Mouse (Mus musculus): ENCODE data around the gene Vmn2r84.
"Not testable (repeated sequence)": the region's sequence is repeated elsewhere in the genome, so short reads cannot be mapped to it uniquely, and the experiment has no call there.

Vmn2r84 gene

DNA sequence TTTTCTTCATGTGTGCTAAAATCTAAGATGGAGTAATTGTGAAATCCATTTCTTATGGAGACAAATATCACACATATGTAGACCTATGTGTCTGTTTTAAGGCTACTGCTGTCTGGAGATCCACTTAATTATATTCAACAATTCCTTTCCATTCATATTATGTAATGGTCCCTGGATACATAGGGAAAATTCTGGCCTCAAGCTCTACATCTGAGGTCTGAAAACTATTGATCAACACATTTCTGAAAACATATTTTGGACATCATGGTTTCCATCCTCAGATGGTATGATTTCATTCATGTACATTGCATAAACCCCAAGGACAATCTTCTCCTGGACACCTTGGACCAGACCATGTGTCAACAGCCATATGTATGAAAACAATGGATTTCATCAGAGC lies at the start of gene Vmn2r84:
Gene Vmn2r84 (minus strand): TSS at position 101 of the 400 bp plus-strand sequence.
- no peak for DNase-seq

DNA sequence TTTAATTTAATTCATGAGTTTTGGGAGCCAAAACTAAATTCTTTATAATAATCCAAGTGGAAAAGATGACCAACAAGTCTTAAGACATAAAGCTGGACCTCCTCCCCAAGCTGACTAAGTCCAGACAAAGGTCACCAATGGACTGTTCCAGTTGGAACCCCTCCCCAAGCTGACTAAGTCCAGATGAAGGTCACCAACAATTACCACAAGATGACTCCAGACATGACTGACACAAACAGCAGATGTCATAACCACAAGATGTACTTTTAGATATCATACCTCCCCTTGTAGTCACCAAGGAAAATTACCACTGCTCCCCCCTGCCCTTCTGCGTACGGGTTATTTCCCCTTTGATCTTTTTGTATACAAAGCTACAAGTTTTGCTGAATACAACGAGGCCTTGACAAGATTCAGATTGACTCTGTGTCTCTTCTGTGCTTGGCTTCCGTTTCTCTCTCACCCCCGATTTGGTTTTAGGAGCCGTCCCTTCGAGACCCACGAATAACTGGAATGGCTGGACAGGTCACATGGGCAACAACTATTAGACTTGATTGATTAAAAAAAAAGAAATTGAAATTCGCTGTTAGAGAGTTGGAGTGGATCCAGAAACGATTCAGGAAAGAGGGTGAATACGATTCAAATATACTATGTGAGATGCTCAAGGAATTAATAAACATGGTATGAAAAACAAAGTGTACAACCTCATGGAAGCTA lies 40.2 kb upstream of the Vmn2r84 start:
- DNase-seq = not testable (repeated sequence)

DNA sequence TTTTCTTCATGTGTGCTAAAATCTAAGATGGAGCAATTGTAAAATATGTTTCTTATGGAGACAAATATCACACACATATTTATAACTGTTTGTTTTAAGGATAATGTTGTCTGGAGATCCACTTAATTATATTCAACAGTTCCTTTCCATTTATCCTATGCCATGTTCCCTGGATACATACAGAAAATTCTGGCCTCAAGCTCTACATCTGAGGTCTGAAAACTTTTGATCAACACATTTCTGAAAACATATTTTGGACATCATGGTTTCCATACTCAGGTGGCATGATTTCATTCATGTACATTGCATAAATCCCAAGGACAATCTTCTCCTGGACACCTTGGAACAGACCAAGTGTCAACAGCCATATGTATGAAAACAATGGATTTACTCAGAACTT lies 35.5 kb upstream of the Vmn2r84 start, which contains the start of gene Vmn2r85:
Gene Vmn2r85 (minus strand): TSS at position 101 of the 400 bp plus-strand sequence.
- not testable (repeated sequence) for DNase-seq

DNA sequence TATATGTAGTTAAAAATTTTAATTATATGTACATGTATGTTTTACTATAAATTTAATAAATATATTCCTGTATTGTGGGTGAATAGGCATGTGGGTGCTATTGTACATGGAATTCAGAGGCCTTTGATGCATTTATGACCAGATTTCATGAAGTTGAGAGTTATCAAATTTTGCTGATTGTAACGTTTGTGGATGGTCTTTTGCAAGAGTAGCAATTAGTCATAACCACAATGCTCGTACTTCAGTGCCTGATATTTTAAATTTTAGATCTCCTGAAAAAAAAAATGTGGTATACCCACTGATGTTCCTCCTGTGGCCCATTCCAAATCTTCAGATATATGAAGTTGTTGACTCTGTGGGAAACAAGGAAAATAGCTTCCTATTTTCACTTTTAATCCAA lies 28.2 kb upstream of the Vmn2r84 start:
- not testable (repeated sequence) for DNase-seq

DNA sequence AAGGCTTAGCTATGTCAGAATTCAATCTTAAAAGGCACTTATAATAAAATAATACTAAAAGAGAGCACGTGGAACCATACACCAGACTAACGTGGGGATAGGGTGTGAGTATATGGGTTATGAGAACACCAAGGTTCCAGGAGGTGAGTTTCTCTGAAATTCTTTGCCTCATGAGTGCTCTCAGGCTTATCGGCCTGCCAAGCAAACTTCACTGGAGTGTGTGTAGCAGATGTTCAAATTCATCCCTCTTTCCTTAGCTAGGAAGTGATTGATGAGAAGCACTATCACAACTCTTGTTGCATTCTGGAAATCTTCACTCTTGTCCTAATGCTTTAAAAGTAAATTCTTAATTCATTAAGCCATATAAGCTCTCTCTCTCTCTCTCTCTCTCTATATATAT lies 26.3 kb upstream of the Vmn2r84 start:
- no peak for DNase-seq

DNA sequence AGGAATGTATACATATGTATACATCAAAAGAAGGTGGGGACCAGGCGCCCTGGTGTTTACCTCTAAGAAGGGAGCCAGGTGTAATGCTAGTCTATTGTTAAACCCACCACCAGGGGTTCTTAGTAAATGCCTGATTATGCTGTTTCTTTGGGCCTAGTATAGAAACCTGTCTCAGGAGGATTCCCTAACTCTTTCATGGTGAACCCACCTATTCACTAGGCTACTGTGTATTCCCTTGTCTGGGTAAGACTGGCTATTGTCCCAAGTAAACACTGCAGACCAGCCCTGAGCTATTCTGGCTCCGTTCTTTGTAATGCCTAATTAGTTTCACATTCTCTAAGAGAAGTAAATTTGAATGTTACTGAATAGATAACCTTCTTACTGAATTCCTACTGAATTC lies 25.8 kb upstream of the Vmn2r84 start:
- DNase-seq = not testable (repeated sequence)

DNA sequence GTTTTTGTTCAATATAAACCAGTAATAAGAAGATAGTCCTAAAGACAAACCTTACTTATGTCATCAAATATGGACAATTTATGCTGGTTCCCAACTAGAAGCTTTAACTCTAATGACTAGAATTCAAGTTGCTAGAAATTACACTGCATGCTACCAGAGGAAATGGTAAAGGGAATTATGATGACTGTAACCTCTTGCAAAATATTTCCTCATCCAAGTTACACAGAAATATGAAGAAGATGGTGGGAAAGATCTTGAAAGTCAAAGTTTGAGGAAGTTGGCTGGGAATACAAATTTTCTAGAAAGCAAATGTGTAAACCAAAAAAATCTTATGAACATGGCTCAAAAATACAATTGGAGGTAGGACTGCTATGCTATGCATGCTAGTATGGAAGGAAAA lies 22.2 kb upstream of the Vmn2r84 start:
- DNase-seq = not testable (repeated sequence)

DNA sequence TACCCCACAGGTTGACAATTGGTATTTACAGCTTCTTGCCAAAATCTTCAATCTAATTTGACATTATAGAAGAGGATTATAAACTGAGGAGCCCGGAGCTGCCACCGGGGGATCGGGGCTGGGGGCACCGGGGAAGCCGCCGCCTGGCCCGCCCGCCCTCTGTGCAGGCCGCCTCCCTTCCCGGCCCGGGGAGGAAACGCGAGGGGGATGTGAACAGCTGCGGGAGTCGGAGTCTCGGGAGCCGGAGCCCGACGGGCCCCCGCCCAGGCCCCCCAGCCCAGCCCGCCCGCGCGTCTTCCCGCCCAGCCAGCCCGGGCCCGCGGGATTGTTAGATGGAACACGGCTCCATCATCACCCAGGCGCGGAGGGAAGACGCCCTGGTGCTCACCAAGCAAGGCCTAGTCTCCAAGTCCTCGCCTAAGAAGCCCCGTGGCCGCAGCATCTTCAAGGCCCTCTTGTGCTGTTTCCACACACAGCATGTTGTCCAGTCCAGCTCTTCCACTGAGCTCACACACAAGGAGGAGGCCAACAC lies 18.1 kb upstream of the Vmn2r84 start:
- not testable (repeated sequence) for DNase-seq

DNA sequence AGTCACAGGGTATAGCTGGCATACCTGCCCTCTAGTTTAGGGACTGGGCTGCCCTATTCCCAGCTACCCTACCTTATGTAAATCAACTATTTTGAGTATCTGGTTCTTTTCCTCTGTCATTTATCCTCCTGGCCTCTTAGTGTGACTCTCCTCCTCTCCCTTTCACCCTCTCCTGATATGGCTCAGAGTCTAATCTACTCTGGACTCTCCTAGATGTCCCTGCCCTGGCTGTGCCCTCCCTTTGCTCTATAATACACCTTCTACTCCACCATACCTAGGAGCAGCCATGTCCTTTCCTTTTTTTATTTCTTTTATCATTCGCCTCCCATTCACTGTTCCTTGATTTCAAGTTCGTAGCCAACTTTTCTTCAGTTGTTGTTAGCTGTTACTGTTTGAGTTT lies 19.0 kb downstream of the Vmn2r84 start:
- no peak for DNase-seq

DNA sequence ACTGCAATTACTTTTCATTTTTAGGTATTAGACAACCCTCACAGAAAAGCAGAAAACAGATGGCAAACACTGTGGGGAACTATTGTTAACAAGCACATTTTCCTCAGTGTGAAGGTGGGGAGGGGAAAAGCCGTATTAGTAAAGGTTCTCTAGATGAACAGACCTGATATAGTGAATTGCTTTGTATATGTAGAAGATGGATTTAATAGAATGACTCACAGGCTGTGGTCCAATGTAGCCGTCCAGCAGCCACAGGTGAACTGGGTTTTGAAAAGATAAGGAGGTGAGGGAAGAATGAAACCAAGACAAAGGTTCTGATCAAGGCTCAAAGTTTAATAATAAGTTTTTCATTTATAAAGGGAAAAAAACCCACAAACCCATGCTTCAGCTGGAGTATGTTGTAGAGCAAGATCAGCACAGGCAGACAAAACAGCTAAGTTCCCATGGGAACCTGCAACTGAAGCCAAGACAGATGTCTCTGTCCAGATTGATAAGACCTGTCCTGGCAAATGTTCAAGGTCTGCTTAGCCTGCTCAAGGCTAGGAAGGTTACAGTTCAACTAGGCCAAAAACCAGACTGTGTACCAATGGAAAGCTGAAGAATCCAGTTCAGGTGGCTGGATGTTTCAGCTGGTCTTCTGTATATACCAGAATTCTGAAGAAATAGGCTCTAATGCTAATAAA lies 21.5 kb downstream of the Vmn2r84 start:
- no peak for DNase-seq

DNA sequence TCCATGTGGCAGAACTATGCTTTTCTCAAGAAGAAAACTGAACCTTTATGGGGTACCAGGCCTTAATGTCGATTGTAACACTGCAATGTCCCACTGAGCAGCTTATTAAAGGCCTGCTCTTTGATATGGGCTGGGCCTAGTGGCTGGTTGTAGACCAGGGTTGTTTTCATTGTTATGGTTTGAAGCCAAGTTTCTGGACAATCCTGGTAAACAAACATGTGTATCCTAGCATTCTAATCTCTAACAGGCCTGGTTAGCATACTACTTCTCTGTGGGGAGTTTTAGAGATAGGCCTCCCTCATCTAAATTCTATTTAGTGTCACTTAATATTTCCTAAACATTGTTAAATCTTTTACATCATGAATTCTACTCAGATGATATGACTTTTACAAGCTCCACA lies 22.5 kb downstream of the Vmn2r84 start:
- no peak for DNase-seq

DNA sequence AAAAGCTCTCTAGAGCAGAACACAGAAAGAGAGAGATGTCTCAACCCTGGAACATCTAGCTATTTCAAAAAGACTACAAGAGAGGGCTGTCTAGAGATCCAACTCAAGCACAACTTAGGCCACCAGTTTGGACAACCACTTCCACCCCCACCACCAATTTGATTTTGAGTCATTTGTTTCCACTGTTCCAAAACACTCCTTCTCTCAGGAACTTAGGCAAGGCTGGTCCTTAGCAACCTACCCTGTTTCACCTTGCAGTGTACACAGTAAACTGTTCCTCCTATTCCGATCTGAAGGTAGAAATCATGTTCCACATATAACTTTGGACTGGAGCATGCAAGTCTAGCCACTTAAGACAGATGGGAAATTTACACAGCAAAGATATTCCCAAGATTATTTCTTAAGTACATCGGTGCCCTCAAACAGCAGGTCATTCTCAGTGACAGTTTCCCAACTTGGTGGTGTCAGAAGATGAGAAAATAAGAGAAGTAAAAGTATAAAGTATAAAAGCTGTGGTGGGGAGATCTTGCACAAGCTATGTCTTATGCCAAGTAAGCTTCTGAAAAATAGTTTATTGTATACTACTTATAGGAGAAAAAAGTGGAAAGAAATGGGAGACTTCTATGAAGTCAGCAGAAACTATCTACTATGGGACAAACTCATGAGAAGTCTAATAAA lies 24.0 kb downstream of the Vmn2r84 start:
- no peak for DNase-seq

DNA sequence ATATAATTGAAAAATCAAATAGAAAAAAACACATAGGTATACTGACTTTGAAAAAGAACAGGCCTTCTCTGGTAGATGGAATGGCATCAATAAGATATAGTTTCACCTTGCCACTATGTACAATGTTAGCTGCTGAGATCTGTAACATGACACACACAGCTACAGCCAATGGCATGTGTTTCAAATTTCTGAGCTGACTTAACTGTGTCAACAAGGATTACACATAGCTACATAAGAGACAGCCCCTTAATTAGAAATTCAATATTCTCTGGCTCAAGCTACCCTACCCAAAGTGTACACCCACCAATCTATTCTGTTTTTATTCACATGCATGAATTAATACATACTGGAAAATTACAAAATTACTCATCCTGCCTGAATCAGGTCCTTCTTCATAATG lies 25.7 kb downstream of the Vmn2r84 start:
- no peak for DNase-seq

DNA sequence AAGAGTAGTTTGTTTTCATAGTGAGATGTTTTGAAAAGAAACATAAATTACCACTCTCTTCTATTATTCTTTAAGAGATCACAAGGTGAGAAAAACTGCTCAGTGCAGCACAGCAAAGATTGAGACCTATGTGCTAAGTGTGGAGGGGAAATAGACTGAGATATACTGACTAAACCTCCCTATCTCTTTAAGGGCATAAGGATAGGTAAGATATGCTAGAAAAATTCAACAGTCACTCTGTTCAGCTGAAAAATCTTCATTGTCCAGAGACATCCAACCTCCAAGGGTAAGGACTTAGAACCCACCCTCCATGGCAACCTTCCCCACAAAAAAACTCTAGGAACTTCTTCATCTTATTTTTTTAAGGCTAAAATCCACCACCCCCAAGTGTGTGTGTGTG lies 29.4 kb downstream of the Vmn2r84 start:
- no peak for DNase-seq

DNA sequence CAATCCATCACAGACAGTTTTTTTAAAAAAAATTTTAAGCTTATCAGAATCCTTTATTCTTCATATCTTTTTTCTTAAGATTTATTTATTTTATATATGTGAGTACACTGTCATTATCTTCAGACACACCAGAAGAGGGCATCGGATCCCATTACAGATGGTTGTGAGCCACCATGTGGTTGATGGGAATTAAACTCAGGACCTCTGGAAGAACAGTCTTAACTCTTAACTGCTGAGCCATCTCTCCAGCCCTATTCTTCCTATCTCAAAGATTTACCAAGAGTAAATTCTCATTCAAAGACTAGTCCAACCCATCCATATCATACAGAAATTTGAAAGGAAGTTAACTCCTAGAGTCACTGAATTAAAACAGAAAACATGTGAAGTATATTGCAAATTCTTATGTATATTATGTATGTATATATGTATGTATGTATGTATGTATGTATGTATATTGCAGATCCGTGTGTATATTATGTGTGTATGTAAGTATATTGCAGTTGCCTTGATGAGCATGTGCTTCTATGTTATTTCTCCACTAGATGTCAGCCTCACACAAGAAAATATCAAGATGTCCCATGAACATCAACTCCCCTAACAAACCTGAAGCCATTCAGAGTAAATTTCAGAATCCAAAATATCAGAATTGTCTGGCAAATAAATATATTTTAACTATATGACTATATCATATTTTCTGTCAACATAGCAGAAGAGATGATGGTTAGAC lies 30.5 kb downstream of the Vmn2r84 start:
- no peak for DNase-seq

DNA sequence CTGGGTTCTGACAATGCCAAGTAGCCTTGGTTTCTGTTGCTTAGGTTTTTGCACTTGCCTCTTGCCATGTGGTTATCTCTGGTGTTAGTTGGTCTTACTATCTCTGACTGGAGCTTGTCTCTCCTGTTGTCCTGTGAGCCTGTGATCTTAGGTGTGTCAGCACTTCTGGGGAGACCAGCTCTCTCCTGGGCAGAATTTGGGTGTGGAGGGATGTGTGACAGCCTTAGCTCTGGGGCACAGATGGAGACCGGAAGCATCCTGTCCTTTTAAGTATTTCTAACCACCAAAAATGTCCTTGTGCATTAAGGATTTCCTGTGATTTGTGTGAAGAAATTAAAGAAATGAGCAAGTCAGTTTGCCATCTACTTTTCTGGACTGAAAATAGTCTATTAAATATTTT lies 50.1 kb downstream of the Vmn2r84 start:
- no peak for DNase-seq

DNA sequence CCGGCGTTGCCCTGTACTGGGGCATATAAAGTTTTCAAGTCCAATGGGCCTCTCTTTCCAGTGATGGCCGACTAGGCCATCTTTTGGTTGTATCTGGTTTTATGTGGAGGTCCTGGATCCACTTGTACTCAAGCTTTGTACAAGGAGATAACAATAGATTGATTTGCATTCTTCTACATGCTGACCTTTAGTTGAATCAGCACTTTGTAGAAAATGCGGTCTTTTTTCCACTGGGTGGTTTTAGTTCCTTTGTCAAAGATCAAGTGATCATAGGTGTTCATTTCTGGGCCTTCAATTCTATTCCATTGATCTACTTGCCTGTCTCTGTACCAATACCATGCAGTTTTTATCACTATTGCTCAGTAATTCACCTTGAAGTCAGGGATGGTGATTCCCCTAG lies 54.1 kb downstream of the Vmn2r84 start:
- not testable (repeated sequence) for DNase-seq

DNA sequence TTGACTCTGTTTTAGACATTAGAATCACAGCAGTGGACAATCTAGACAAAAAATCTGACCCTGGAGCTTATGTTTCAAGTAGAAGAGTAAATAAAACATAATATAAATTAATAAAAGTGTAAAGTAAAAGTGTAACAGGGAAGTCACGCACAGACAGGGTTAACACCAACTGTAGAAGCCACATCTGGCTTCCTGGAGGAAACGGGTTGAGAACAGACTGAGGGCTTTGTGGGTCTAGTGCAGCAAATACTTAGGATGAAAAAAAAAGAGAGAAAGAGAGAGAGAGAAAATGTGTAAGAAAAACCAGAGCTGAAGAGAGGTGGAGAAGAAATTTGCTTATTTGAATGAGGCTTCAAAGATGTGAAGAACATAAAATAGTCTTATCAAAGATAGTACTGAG lies 56.6 kb downstream of the Vmn2r84 start:
- peak in 1 of 2 experiments; percentile 43 for DNase-seq

DNA sequence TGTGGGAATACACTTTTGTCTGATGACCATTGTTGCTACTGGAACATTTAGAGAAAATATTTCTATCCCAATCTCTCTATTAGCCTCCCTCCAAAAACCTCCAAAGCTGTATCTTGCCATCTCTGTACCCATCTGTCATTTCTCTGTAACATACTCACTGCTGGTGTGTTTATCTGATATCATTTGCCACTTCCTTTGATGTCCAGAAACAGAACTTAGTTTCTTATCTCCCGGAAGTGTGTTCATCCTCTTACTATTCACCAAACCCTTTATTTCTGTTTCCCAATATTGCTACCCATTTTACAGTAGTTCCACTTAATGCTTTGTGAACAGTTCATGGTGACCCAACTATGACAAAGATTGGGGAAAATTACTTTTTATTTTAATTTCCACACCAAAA lies 57.7 kb downstream of the Vmn2r84 start:
- DNase-seq = no peak

DNA sequence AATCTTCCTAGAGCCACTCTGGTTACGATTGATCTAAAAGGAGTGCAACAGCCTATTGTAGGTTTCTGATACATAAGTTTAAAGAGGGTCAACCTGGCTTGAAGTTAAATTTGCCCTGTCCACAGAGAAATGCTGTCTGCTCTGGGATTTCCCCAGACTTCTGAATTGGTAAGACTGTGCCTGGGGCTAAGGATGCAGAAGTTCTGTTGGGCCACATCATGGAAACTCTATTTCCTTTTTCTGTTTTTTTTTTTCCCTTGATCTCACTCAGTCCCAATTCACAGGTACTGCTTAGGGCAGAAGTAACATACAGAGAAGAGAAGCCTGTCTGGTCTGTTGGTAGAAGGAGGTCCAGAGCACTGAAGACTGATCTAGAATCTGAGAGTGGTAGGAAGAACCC lies 63.4 kb downstream of the Vmn2r84 start:
- no peak for DNase-seq

Measured in thymus, adult 18-20 months (tissue).